Mouse (Mus musculus) embryonic facial prominence, embryonic 11.5 days (tissue): ENCODE measurements around the gene Emilin2. TPM values are rescaled to one million over a fixed set of nuclear protein-coding genes. Genes with fewer than 3 reads are reported as not detected.

Source experiments
- ATAC-seq: fragments of 200-750 bp; cut with Nextera tagmentation; replicated peaks from 2 replicates; pipeline ENCODE4 v1.8.0; 2017; ENCODE audit warnings: low read depth; ENCODE audit not compliant: insufficient number of reproducible peaks, low FRiP score, low TSS enrichment
- DNase-seq: peaks from one replicate; pipeline ENCODE4 v3.0.0-alpha.2; 2015; ENCODE audit warnings: low spot score
- H3K27ac ChIP-seq: fragments of 300-500 bp; sonication (generic); replicated peaks from 2 replicates; pipeline ENCODE4 v1.5.1; 2014; ENCODE audit warnings: mild to moderate bottlenecking, low read depth, low read length, control low read depth
- H3K27me3 ChIP-seq: fragments of 300-500 bp; sonication (generic); 2 replicates; pipeline ENCODE4 v1.6.1; 2014; ENCODE audit warnings: mild to moderate bottlenecking, low read length, moderate library complexity, mixed read lengths; ENCODE audit not compliant: control insufficient read depth, insufficient read depth
- H3K36me3 ChIP-seq: fragments of 300-500 bp; sonication (generic); replicated peaks from 2 replicates; pipeline ENCODE4 v1.6.1; 2014; ENCODE audit warnings: low read depth, mild to moderate bottlenecking, low read length, moderate library complexity, mixed read lengths; ENCODE audit not compliant: control insufficient read depth, insufficient read depth
- H3K4me1 ChIP-seq: fragments of 300-500 bp; sonication (generic); 2 replicates; pipeline ENCODE4 v1.6.1; 2014; ENCODE audit warnings: low read length, mixed read lengths; ENCODE audit not compliant: control insufficient read depth, insufficient read depth
- H3K4me2 ChIP-seq: fragments of 300-500 bp; sonication (generic); 2 replicates; pipeline ENCODE4 v1.6.1; 2014; ENCODE audit warnings: low read depth, mild to moderate bottlenecking, control low read depth, low read length, moderate library complexity
- H3K4me3 ChIP-seq: fragments of 300-500 bp; sonication (generic); 2 replicates; pipeline ENCODE4 v1.5.1; 2014; ENCODE audit warnings: low read depth, low read length, control low read depth
- H3K9ac ChIP-seq: fragments of 300-500 bp; sonication (generic); replicated peaks from 2 replicates; pipeline ENCODE4 v1.6.1; 2014; ENCODE audit warnings: mild to moderate bottlenecking, control low read depth, low read length
- H3K9me3 ChIP-seq: fragments of 300-500 bp; sonication (generic); replicated peaks from 2 replicates; pipeline ENCODE4 v1.6.1; 2016; ENCODE audit warnings: mild to moderate bottlenecking, low read length, inconsistent platforms, mixed read lengths; ENCODE audit not compliant: control insufficient read depth
- WGBS: fragments of 180-500 bp; shearing (Covaris S2); extraction: QIAGEN DNeasy Blood & Tissue Kit; methylation state at CpG from one replicate; pipeline ENCODE4 v1.1.7; 2014; 5-methylcytosine and 5-hydroxymethylcytosine counted together
- polyA plus RNA-seq: library from polyadenylated mRNA; unstranded; fragments of >200 nt; fragmentation: Nextera tagmentation; extraction: Ambion mirVana; gene quantifications from 2 replicates; pipeline ENCODE4 v1.2.1, GENCODE M21; 2014

Gene Emilin2
- polyA plus RNA-seq, 1 experiment from 2014 or later: 16.9 TPM

- DNase-seq (no peak), ATAC-seq (no peak)
- H3K36me3 ChIP-seq: no peaks in the 10 kb centered on the region
- no peaks in the 10 kb centered on the region for H3K9me3 ChIP-seq
- H3K9ac ChIP-seq: no peak overlapping the region
- no peaks in the 10 kb centered on the region for H3K27me3 ChIP-seq
- no peaks in the 10 kb centered on the region for H3K4me1 ChIP-seq
- WGBS: 89% methylated on average over 5 of the region's 5 CpGs
- H3K27ac ChIP-seq: no peak overlapping the region
- H3K4me3 ChIP-seq: no peak overlapping the region
- no peak overlapping the region for H3K4me2 ChIP-seq
Measured at GRCm38 (mm10) chr17:71223676-71224075, 88.1 kb downstream of the Emilin2 start.

- no peak overlapping the region for H3K27ac ChIP-seq
- no peaks in the 10 kb centered on the region for H3K27me3 ChIP-seq
- ATAC-seq: no peak
- WGBS: 81% methylated on average over 3 of the region's 3 CpGs
- no peak overlapping the region for H3K9ac ChIP-seq
- no peak overlapping the region for H3K4me3 ChIP-seq
- H3K4me2 ChIP-seq: no peak overlapping the region
- no peak for DNase-seq
- H3K36me3 ChIP-seq: no peaks in the 10 kb centered on the region; the same call in 1 of the 2 replicates
- H3K9me3 ChIP-seq: no peaks in the 10 kb centered on the region
- H3K4me1 ChIP-seq: no peaks in the 10 kb centered on the region
Measured at GRCm38 (mm10) chr17:71221383-71221782, 90.4 kb downstream of the Emilin2 start.

GRCm38 (mm10) chr17:71217111-71217685 lies 94.6 kb downstream of the Emilin2 start:
- H3K36me3 ChIP-seq: no peaks in the 10 kb centered on the region; the same call in 1 of the 2 replicates
- WGBS: 88% methylated on average over 5 of the region's 5 CpGs

GRCm38 (mm10) chr17:71216263-71216662 lies 95.5 kb downstream of the Emilin2 start:
- Histone ChIP-seq H3K36me3 (no peaks in the 10 kb centered on the region; the same call in 1 of the 2 replicates), H3K27me3 (no peaks in the 10 kb centered on the region), H3K9me3 (no peaks in the 10 kb centered on the region), H3K9ac (no peak overlapping the region), H3K4me1 (no peaks in the 10 kb centered on the region), H3K4me2 (no peak overlapping the region), H3K27ac (no peak overlapping the region), H3K4me3 (no peak overlapping the region)
- WGBS: 87% methylated on average over 2 of the region's 2 CpGs
- DNase-seq (no peak), ATAC-seq (no peak)

More at GRCm38 (mm10) chr17:71217111-71217685, 94.6 kb downstream of the Emilin2 start:
- no peak overlapping the region for H3K4me3 ChIP-seq
- no peak overlapping the region for H3K27ac ChIP-seq
- H3K27me3 ChIP-seq: no peaks in the 10 kb centered on the region
- H3K9ac ChIP-seq: no peak overlapping the region
- ATAC-seq (no peak), DNase-seq (no peak)
- H3K4me2 ChIP-seq: no peak overlapping the region
- H3K4me1 ChIP-seq: no peaks in the 10 kb centered on the region
- H3K9me3 ChIP-seq: no peaks in the 10 kb centered on the region

DNA sequence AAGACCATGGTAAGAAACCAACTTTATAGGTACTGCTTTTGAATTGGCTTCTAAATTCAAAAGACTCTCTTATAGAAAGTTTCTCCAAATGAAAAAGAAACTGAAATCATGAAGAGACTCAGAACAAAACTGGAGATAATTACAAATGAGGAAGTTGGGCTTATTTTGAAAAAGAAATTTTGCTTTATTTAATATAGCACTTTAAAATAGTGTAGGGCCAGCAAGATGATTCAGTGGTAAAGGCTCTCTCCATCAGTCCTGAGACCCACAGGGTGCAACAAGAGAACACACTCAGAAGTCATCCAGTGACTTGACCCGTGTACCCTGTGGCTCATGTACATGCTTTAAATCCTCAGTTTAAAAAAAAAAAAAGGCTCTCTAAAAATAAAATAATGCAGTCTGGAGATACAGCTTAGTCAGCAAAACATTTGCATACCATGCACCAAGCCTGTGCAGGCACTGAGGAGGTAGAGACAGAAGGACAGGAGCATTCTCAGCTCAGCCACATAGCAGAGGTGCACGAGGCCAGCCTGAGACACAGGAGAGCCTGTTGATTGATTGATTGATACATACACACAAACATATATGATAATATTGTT lies 96.4 kb downstream of the Emilin2 start:
- Histone ChIP-seq H3K27me3 (no peaks in the 10 kb centered on the region), H3K4me3 (no peak overlapping the region), H3K36me3 (no peaks in the 10 kb centered on the region; the same call in 1 of the 2 replicates), H3K4me1 (no peaks in the 10 kb centered on the region), H3K9ac (no peak overlapping the region), H3K9me3 (no peaks in the 10 kb centered on the region), H3K4me2 (no peak overlapping the region), H3K27ac (no peak overlapping the region)
- WGBS: 81% methylated on average over 2 of the region's 2 CpGs
- DNase-seq (no peak), ATAC-seq (no peak)

DNA sequence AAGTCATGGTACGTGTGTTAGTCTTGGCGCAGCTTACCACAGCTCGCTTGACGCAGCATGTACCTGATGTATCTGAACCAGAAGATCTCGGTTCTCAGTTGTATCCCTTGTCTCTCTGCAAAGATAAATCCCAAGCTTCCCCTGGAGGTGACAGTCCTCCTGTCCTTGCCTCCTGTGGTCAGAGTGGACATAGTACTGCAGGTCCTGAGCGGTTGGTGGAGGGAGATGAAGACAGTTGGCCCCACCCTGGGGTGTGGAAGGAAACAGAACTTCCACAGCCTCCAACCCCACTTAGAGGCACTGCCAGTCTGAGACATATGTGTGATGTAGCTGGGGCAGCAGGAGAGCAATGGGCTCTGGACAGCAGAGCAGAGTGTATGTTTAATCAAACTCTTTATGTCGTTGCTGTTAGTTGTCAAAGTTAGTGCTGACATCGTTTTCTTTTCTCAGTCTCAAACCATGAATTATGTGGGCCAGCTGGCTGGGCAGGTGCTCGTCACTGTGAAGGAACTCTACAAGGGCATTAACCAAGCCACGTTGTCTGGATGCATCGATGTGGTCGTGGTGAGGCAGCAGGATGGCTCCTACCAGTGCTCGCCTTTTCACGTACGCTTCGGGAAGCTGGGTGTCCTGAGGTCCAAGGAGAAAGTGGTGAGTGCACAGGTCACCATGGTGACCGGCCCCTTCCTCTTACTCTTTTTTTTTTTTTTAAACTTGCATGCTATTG lies 97.1 kb downstream of the Emilin2 start:
- ATAC-seq (0 out of 2 replicates have a peak, but pooled peaks have one; percentile 52), DNase-seq (no peak)
- Histone ChIP-seq H3K4me3 (no peak overlapping the region), H3K4me1 (no peaks in the 10 kb centered on the region), H3K36me3 (no peaks in the 10 kb centered on the region; the same call in 1 of the 2 replicates), H3K9me3 (no peaks in the 10 kb centered on the region), H3K27me3 (no peaks in the 10 kb centered on the region), H3K9ac (no peak overlapping the region), H3K27ac (no peak overlapping the region), H3K4me2 (no peak overlapping the region)
- 87% methylated on average over 17 of the region's 17 CpGs for WGBS

GRCm38 (mm10) chr17:71213666-71214065 lies 98.1 kb downstream of the Emilin2 start:
- H3K36me3 ChIP-seq: no peaks in the 10 kb centered on the region; the same call in 1 of the 2 replicates
- no peaks in the 10 kb centered on the region for H3K4me1 ChIP-seq
- H3K9me3 ChIP-seq: no peaks in the 10 kb centered on the region
- no peak overlapping the region for H3K4me3 ChIP-seq
- no peak overlapping the region for H3K9ac ChIP-seq
- no peak; the same call in 1 of the 2 replicates for ATAC-seq
- no peak overlapping the region for H3K27ac ChIP-seq
- H3K27me3 ChIP-seq: no peaks in the 10 kb centered on the region
- WGBS: 53% methylated on average over 1 of the region's 1 CpGs
- DNase-seq: peak; percentile 20
- H3K4me2 ChIP-seq: no peak overlapping the region
